Mouse (Mus musculus): ENCODE measurements around the gene Siae.
A peak's percentile ranks its signal among the peaks of the same experiment; 100 is the strongest.

Gene Siae

GRCm38 (mm10) chr9:37572204-37572876, 16.8 kb downstream of the Siae start:
- no peak for DNase-seq

- DNase-seq = no peak
Measured at GRCm38 (mm10) chr9:37576436-37576930, 21.0 kb downstream of the Siae start.

GRCm38 (mm10) chr9:37583594-37583993, 28.1 kb downstream of the Siae start:
- no peak for DNase-seq

GRCm38 (mm10) chr9:37586718-37587117, 31.2 kb downstream of the Siae start:
- no peak for DNase-seq

- no peak for DNase-seq
Measured at GRCm38 (mm10) chr9:37590381-37590780, 34.9 kb downstream of the Siae start.

GRCm38 (mm10) chr9:37592025-37592424, 36.5 kb downstream of the Siae start:
- no peak for DNase-seq

GRCm38 (mm10) chr9:37592633-37593032, 37.1 kb downstream of the Siae start:
- DNase-seq = no peak

DNA sequence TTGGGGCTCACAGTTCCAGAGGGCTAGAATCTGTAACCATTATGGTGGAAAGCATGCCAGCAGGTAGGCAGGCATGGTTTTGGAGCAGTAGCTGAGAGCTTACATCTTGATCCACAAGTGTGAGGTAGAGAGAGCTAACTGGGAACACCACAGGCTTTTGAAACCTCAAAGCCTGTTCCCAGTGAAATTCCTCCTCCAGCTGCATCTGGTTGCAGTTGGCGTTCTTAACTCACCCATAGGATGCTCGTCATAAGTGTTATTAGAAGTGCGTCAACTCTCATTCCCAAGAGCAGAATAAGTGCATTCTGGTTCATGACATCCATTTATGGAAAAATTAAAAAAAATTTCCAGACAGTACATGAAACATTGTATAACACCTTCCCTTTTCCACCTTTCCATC, 38.2 kb downstream of the Siae start:
- DNase-seq = no peak

GRCm38 (mm10) chr9:37595570-37595969, 40.1 kb downstream of the Siae start:
- no peak for DNase-seq

DNA sequence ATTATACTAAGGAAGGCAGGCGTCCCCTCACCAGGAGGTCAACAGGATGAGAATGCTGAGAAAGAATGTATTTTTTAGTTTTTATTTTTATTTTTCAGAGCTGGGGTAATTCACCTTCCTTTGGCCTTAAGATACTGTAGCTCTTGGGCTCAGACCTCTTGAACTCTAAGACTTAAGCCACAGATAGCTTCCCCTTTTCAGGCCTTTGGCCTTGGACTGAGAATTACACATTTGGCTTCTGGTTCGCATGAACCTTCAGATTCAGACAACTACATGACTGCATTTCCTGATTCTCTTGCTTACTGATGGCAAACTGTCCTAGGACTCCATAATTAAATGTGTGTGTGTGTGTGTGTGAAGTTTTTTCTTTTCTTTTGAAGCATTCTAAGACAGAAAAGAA, 43.1 kb downstream of the Siae start:
- DNase-seq = no peak

- no peak for DNase-seq
Measured at GRCm38 (mm10) chr9:37600538-37601205, 45.2 kb downstream of the Siae start.

DNA sequence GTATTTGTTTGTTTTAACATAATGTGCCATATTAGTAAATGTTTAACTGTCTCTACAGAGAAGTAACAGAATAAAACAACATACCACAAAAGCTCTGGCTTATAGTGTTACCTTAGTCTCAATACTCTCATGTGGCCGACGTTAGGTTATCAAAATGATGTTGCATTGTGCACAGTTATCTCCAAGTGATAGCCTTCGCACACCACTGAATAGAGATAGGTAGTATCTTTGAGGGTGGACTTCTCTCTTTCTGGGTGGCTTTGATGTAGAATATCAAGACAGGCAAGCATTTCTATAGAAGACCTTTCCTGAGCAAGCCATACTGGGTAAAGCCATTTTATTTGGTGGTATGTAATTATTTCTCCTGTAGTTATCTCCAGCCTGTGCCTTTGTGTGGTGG, 49.6 kb downstream of the Siae start:
- DNase-seq = no peak

- DNase-seq = no peak
Measured at GRCm38 (mm10) chr9:37609558-37609957, 54.1 kb downstream of the Siae start.

DNA sequence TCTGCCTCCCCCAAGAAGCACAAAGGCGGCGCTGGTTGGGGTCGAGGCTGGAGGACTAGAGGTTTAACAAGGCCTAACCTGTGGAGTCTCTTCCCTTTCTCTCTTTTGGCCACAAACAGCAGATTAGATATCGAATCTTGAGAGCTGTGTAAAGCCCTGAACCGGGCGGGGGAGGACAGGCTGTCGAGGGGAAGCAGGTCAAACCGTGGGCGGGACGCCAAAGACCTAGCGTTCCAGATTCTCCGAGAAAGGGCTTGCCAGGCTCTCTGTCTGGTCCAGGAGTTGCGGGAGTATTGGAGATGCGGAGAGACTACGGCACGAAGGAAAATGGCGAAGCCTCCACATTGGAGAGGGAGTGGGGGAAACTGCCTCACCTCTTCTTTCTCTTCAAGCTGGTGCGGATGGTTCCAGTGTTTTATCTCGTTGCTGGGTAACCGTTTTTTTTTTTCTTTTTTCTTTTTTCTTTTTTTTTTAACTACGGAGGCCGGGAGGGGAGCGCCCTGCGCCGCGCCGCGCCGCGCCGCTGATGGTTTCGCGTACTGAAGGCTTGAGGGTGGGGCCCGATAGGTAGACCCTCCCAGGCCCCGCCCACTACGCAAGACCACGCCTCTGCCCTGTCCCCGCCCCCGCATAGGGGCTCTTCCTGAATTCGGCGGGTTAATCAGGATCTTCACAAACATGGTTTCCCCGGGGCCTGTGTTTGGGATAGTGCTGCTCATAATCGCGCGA, 57.8 kb downstream of the Siae start, which contains the start of gene Spa17:
TSS of gene Spa17 (minus strand) at position 541 of the 729 bp plus-strand sequence.
- peak; percentile 82 to 88 for DNase-seq

DNA sequence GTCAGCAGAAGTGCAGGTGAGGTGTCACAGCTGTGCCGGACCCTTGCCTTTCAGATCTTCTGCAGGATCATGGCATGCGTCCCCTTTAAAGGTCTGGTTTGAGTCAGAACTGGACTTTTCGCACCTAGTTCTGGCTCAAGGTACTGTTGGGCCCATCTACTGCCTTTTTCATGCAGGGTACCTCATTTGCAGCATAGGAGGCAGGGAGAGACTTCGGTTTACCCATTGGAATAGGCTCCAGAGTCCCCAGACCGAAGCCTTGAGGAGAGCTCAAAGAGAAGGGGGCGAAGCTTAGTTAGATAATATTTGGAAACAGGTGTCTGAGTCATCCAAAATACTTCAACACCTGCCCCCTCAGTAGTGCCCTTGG, 58.4 kb downstream of the Siae start:
- DNase-seq = no peak

DNA sequence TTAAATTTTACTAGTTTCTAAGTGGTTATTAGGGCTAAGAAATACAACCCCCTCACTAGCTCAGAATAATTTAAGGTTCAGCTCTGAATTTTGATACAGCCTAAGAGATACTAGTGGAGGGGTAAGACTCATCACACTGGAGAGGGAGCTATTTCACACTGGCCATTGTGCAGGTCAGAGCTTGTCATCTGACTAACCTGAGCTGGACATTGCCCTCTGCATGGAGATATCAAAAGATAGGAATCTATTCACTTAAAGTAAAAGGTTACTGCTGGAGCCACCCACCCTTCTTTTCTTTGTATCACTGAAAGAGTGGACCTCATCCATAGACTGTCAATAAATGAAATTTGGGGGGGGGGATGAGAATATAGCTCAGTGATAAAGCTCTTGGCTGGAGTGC, 58.8 kb downstream of the Siae start:
- no peak for DNase-seq

GRCm38 (mm10) chr9:37615220-37615619, 59.7 kb downstream of the Siae start:
- DNase-seq = no peak

- peak in 1 of 2 experiments; percentile 49 for DNase-seq
Measured at GRCm38 (mm10) chr9:37616770-37617169, 61.3 kb downstream of the Siae start.

DNA sequence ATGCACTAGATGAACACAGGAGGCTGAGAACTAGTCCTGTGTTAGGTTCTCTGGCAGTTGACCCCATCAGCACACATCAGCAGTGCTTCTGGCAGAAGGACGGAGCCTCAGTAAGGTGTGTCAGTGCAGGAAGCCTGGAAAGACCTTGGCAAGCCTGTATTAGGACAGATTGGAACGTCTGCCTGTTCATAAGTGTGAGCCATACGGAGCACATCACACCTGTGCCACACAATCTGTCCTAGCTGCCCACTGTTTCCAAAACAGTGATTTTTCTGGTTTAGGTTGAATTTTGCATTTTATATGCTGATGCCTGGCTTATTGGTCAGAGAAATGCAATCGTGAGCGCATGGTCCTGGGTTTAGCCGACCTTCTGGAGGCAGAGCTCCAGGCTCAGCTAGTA, 65.8 kb downstream of the Siae start:
- peak; percentile 67 to 75 for DNase-seq

DNA sequence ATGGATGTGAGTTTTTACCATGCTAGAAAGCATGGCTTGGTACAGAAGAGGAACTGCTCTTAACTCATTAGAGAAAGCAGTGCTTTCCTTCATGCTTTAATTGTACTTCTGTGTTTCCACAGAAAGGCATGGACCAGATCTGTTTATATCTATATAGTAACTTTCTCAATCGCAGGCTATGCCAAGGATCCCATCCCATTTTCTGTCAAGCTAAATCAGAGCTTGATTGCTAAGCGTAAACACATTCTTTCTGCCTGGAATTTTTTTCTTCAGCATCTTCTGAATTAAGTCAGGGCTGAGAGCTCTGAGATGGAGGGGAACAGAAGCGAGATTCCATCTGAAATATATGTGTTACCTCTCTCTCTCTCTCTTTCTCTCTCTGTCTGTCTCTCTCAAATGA, 68.5 kb downstream of the Siae start:
- DNase-seq = no peak

DNA sequence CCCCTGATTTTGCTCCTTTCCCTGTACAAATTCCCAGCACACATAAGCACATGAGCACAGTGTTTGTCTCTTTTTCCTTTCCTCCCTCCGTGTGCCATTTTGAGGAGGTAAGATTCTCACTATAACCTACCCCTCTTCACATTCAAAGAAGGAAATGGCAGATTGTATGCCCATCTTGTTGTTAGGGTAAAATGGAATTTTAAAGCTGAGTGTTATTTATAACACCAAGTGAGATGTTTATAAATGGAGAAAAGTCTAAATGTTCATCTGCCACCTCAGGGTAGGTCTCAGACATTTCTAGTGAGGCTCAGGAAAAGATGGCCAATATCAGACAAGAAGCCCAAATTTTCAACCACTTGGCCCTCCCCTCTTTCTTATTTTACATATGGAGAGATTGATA, 69.0 kb downstream of the Siae start:
- no peak for DNase-seq

- DNase-seq = no peak
Measured at GRCm38 (mm10) chr9:37625129-37625528, 69.6 kb downstream of the Siae start.

GRCm38 (mm10) chr9:37625641-37626040, 70.1 kb downstream of the Siae start:
- DNase-seq = peak; percentile 49 to 52

DNA sequence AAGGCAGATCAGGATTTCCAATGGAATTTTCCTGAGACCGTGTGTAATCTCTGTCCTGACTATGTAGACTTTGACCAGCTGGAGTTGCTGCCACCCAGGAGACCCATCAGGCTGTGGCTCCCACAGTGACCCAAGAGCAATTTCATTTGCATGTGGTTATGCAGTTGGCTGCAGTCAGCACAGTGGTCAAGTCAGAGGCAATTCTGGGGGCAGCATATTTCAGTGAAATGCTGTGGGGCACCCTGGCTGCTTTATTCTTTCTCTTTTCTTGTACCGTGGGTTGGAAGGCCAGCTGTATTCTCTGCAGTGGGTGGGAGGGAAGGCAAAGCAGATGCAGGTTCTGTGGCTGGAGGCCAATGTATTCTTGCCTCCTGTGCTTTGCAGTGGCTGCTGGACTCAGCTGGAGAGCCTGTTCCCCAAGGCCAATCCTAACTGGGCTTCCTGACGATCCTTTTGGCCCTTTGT, 70.6 kb downstream of the Siae start:
- DNase-seq = no peak

All from cerebellum, postnatal 36 days (tissue).